Mouse (Mus musculus) cortical plate, adult 2 months (tissue): Measurements from ENCODE around the gene Ccdc110.

Source experiments
- CTCF ChIP-seq: fragments of 200-500 bp; IDR thresholded peaks from 2 replicates; pipeline ENCODE4 v1.5.1; 2011; ENCODE audit warnings: mild to moderate bottlenecking, control low read depth, low read length; ENCODE audit not compliant: insufficient read depth; ENCODE audit errors: extremely low read depth
- POLR2A ChIP-seq: fragments of 200-500 bp; IDR thresholded peaks from 2 replicates; pipeline ENCODE4 v1.6.1; 2011; ENCODE audit warnings: mild to moderate bottlenecking, low read length, control low read depth; ENCODE audit not compliant: insufficient read depth; ENCODE audit errors: extremely low read depth

DNA sequence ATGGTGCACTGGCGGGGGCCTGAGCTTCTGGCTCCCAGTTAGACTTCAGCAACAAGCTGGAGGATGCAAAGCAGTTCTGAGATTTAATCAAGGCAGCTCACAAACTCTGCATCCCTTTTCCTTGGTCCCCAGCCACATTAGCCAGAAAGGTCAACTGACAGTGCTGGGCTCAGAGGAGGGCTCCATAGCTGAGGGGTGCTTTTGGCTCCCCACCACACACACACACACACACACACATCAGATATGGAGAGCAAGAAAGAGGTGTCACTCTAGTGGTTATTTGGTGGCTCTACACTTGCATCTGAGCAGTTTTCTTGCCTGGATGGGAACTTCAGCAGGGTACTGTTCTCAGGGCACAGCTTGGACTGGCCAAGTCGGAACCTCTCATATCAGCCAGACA lies 48.6 kb upstream of the Ccdc110 start:
- TF ChIP-seq CTCF (no peak), POLR2A (no peak)
